Mouse (Mus musculus): ENCODE results near the gene Kif14.
A peak's percentile ranks its signal among the peaks of the same experiment; 100 is the strongest.
"Not testable (repeated sequence)": the region's sequence is repeated elsewhere in the genome, so short reads cannot be mapped to it uniquely, and the experiment has no call there.

Kif14 gene

GRCm38 (mm10) chr1:136491681-136492080 lies 25.5 kb downstream of the Kif14 start:
- DNase-seq (ENCODE audit: low spot score) = no peak

GRCm38 (mm10) chr1:136492232-136492631 lies 26.1 kb downstream of the Kif14 start:
- no peak for DNase-seq (ENCODE audit: low spot score)

- no peak for DNase-seq (ENCODE audit: low spot score)
These were observed 33.2 kb downstream of the Kif14 start for GRCm38 (mm10) chr1:136499317-136499716.

GRCm38 (mm10) chr1:136502936-136503335 lies 36.8 kb downstream of the Kif14 start:
- DNase-seq (ENCODE audit: low spot score) = no peak

- DNase-seq (ENCODE audit: low spot score) = not testable (repeated sequence)
These were observed 40.1 kb downstream of the Kif14 start for GRCm38 (mm10) chr1:136506255-136506654.

GRCm38 (mm10) chr1:136512317-136512716 lies 46.2 kb downstream of the Kif14 start:
- DNase-seq (ENCODE audit: low spot score) = no peak

GRCm38 (mm10) chr1:136513181-136513580 lies 47.0 kb downstream of the Kif14 start:
- DNase-seq (ENCODE audit: low spot score) = no peak

- DNase-seq (ENCODE audit: low spot score) = no peak
These were observed 52.7 kb downstream of the Kif14 start for GRCm38 (mm10) chr1:136518699-136519356.

GRCm38 (mm10) chr1:136521363-136521937 lies 55.3 kb downstream of the Kif14 start:
- no peak for DNase-seq (ENCODE audit: low spot score)

GRCm38 (mm10) chr1:136524917-136525316 lies 58.8 kb downstream of the Kif14 start:
- DNase-seq (ENCODE audit: low spot score) = no peak

GRCm38 (mm10) chr1:136525818-136526217 lies 59.7 kb downstream of the Kif14 start:
- no peak for DNase-seq (ENCODE audit: low spot score)

GRCm38 (mm10) chr1:136527163-136527562 lies 61.0 kb downstream of the Kif14 start:
- DNase-seq (ENCODE audit: low spot score) = no peak

GRCm38 (mm10) chr1:136532556-136532955 lies 66.4 kb downstream of the Kif14 start:
- DNase-seq (ENCODE audit: low spot score) = no peak

GRCm38 (mm10) chr1:136536947-136537346 lies 70.8 kb downstream of the Kif14 start:
- DNase-seq (ENCODE audit: low spot score) = no peak

GRCm38 (mm10) chr1:136538247-136538646 lies 72.1 kb downstream of the Kif14 start:
- DNase-seq (ENCODE audit: low spot score) = no peak

GRCm38 (mm10) chr1:136540407-136540895 lies 74.3 kb downstream of the Kif14 start:
- DNase-seq (ENCODE audit: low spot score) = no peak

GRCm38 (mm10) chr1:136541618-136542376 lies 75.7 kb downstream of the Kif14 start:
- no peak for DNase-seq (ENCODE audit: low spot score)

GRCm38 (mm10) chr1:136543920-136544319 lies 77.8 kb downstream of the Kif14 start:
- DNase-seq (ENCODE audit: low spot score) = no peak

- no peak for DNase-seq (ENCODE audit: low spot score)
These were observed 80.9 kb downstream of the Kif14 start for GRCm38 (mm10) chr1:136547068-136547467.

- DNase-seq (ENCODE audit: low spot score) = no peak
These were observed 84.1 kb downstream of the Kif14 start for GRCm38 (mm10) chr1:136550285-136550684.

GRCm38 (mm10) chr1:136550851-136551540 lies 84.9 kb downstream of the Kif14 start:
- peak; percentile 36 for DNase-seq (ENCODE audit: low spot score)

GRCm38 (mm10) chr1:136554686-136555085 lies 88.5 kb downstream of the Kif14 start:
- DNase-seq (ENCODE audit: low spot score) = no peak
